Mouse (Mus musculus) limb, embryonic 12.5 days (tissue): ENCODE results near the gene Gsdme. TPM values are rescaled to one million over a fixed set of nuclear protein-coding genes. Genes with fewer than 3 reads are reported as not detected.

Source experiments
- polyA plus RNA-seq: library from polyadenylated mRNA; unstranded; fragments of >200 nt; fragmentation: Nextera tagmentation; extraction: Ambion mirVana; gene quantifications from 2 replicates; pipeline ENCODE4 v1.2.1, GENCODE M21; 2016

The Gsdme gene
- polyA plus RNA-seq, 1 experiment from 2014 or later = 46.5 TPM

Other genes with a start within 250 kb of the Gsdme start
- 71.7 and 80.8 TPM in 2 replicates for gene Mpp6, start 153.6 kb downstream of the Gsdme start, polyA plus RNA-seq
- gene Osbpl3, start 192.3 kb upstream of the Gsdme start, polyA plus RNA-seq = 18.2 and 18.5 TPM in 2 replicates